Mouse (Mus musculus): ENCODE measurements around the gene Rgs19. TPM values are rescaled to one million over a fixed set of nuclear protein-coding genes. Genes with fewer than 3 reads are reported as not detected.

The Rgs19 gene
- polyA plus RNA-seq, 1 experiment from 2014 or later: 57.7 TPM

DNA sequence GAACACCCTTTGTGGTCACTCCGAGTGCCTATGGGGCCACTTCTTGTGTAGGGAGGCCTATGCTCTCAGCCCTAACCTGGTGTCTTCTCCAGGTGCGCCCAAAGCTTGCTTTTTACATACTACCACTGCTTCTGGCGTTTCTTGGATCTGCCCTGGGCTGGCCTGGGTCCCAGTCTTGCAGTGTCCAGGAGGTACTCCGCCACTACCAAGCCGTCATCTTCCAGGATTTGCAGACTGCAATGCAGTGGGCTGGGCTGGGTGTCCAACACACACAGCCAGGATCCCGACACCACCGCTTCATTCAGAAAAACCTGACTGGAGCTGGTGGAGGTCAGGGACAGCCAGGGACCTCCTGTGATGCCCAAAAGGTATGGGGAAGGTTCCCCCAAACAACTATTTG is 35.2 kb downstream of the Rgs19 start:
- WGBS (ENCODE audit: insufficient replicate concordance): 81% methylated on average over 7 of the region's 7 CpGs
- peaks cover 23% of the 10 kb centered on the region for H3K36me3 ChIP-seq (ENCODE audit: control insufficient read depth, insufficient read depth, low read length)
- H3K9me3 ChIP-seq (replicated peaks; ENCODE audit: control insufficient read depth, low read length): no peaks in the 10 kb centered on the region
- ATAC-seq (replicated peaks; ENCODE audit: insufficient number of reproducible peaks, low FRiP score, low TSS enrichment): no peak
- no peak overlapping the region for H3K9ac ChIP-seq (ENCODE audit: low read depth, low read length)
- H3K4me3 ChIP-seq (ENCODE audit: low read depth, low read length): no peak overlapping the region
- no peak overlapping the region for H3K27ac ChIP-seq (ENCODE audit: low read depth, low read length)
- peaks cover 11% of the 10 kb centered on the region; the same call in 1 of the 2 replicates for H3K4me1 ChIP-seq (ENCODE audit: control insufficient read depth, insufficient read depth, low read length)
- no peak overlapping the region for H3K4me2 ChIP-seq
- H3K27me3 ChIP-seq (ENCODE audit: control insufficient read depth, insufficient read depth, low read length): no peaks in the 10 kb centered on the region

DNA sequence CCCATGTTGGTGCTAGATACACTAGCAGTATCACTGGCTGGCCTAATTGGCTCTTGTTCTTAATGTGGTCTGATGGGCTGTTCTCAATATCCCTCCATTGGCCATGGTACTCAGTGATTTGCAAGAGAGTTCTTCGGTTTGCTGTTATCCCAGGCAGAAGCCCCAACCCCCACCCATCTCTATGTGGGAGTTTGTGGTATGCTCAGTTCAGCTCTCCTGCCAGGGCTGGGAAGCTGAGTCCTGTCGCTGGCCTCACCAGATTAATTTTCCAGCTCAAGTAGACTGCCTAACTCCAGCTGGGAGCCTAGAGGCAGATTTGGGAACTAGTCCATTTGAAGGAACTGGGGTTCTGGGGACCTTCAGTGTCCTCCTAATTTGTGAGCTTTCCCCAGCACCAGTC is 36.3 kb downstream of the Rgs19 start:
- no peaks in the 10 kb centered on the region for H3K27me3 ChIP-seq (ENCODE audit: control insufficient read depth, insufficient read depth, low read length)
- no peak overlapping the region for H3K4me3 ChIP-seq (ENCODE audit: low read depth, low read length)
- no peak overlapping the region for H3K9ac ChIP-seq (ENCODE audit: low read depth, low read length)
- no peaks in the 10 kb centered on the region for H3K9me3 ChIP-seq (replicated peaks; ENCODE audit: control insufficient read depth, low read length)
- no peak overlapping the region for H3K27ac ChIP-seq (ENCODE audit: low read depth, low read length)
- no peak overlapping the region for H3K4me2 ChIP-seq
- 75% methylated on average over 2 of the region's 2 CpGs for WGBS (ENCODE audit: insufficient replicate concordance)
- no peak for ATAC-seq (replicated peaks; ENCODE audit: insufficient number of reproducible peaks, low FRiP score, low TSS enrichment)
- peaks cover 11% of the 10 kb centered on the region; the same call in 1 of the 2 replicates for H3K4me1 ChIP-seq (ENCODE audit: control insufficient read depth, insufficient read depth, low read length)
- H3K36me3 ChIP-seq (ENCODE audit: control insufficient read depth, insufficient read depth, low read length): peaks cover 29% of the 10 kb centered on the region

DNA sequence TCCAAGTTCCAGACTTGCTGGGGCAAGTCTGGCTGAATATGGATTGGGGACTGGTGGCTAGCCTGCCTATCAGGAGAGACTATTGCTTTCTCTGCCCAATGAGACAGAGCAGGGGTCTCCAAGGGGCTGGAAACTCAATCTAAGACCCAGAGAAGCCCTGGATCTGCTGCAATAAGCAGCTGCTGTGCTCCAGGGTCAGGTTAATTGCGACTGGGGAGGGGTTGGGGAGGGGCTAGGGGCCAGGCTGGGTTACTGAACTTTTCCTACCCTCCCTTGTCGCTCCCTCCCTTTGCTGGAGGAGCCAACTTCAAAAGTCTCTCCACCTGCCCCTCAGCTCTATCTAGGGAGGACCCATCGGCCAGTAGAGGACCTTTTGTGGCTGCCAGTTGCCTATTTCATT is 37.0 kb downstream of the Rgs19 start, which contains the start of gene Gm29797:
Gene Gm29797 (plus strand): TSS at position 301 of the 400 bp plus-strand sequence.
- WGBS (ENCODE audit: insufficient replicate concordance): 67% methylated on average over 3 of the region's 3 CpGs
- no peaks in the 10 kb centered on the region for H3K9me3 ChIP-seq (replicated peaks; ENCODE audit: control insufficient read depth, low read length)
- H3K27me3 ChIP-seq (ENCODE audit: control insufficient read depth, insufficient read depth, low read length): no peaks in the 10 kb centered on the region
- no peak within 1 kb of the TSS for H3K4me3 ChIP-seq (ENCODE audit: low read depth, low read length)
- H3K4me1 ChIP-seq (ENCODE audit: control insufficient read depth, insufficient read depth, low read length): peaks cover 11% of the 10 kb centered on the region; the same call in 1 of the 2 replicates
- H3K27ac ChIP-seq (ENCODE audit: low read depth, low read length): no peak within 1 kb of the TSS
- H3K4me2 ChIP-seq: no peak within 1 kb of the TSS
- H3K9ac ChIP-seq (ENCODE audit: low read depth, low read length): no peak within 1 kb of the TSS
- ATAC-seq (replicated peaks; ENCODE audit: insufficient number of reproducible peaks, low FRiP score, low TSS enrichment): no peak
- peaks cover 31% of the 10 kb centered on the region for H3K36me3 ChIP-seq (ENCODE audit: control insufficient read depth, insufficient read depth, low read length)

DNA sequence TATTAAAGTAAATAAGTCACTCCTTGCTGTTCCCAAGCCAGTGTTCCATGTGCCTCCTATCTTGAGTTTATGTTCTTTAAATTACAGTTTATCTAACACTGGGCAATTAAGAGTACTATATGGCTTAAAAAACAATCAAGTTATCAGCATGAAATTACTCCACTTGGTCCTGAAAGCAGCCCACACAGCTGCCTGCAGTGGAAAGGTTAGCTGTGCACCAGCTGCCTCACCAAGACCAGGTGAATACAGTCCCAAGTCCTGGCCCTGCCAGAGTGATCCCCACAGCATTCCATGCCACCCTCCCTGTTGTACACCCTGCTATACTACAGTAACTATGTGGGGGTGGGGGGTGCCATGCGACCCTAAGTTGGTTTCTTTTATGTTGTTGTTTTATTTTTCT is 40.3 kb downstream of the Rgs19 start:
- Histone ChIP-seq H3K4me3 (ENCODE audit: low read depth, low read length) (no peak overlapping the region), H3K36me3 (ENCODE audit: control insufficient read depth, insufficient read depth, low read length) (peaks cover 52% of the 10 kb centered on the region)
- no peak for ATAC-seq (replicated peaks; ENCODE audit: insufficient number of reproducible peaks, low FRiP score, low TSS enrichment)

DNA sequence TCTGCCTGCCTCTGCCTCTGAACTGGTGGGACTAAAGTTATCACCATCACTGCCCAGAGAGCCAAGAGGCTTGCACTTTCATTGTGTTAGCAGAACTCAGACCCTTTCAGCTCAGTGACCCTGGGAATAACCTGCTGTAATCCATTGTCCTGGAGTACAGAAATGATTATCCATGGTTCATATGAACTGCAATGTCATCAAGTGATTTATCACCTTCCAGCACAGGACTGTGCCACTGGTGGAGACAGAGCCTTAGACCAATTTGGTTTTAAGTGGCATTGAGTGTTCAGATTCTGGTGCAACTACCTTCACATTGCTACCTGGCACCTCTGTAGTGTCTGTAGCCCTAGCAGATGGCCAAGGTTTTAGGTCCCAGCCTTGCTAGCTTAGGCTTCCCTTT is 40.7 kb downstream of the Rgs19 start:
- H3K4me2 ChIP-seq: no peak overlapping the region

More for the DNA sequence above, 40.3 kb downstream of the Rgs19 start:
- Histone ChIP-seq H3K4me1 (ENCODE audit: control insufficient read depth, insufficient read depth, low read length) (peaks cover 2% of the 10 kb centered on the region; the same call in 1 of the 2 replicates), H3K4me2 (no peak overlapping the region), H3K27me3 (ENCODE audit: control insufficient read depth, insufficient read depth, low read length) (no peaks in the 10 kb centered on the region), H3K9me3 (replicated peaks; ENCODE audit: control insufficient read depth, low read length) (no peaks in the 10 kb centered on the region), H3K27ac (ENCODE audit: low read depth, low read length) (no peak overlapping the region), H3K9ac (ENCODE audit: low read depth, low read length) (no peak overlapping the region)
- WGBS (ENCODE audit: insufficient replicate concordance): 88% methylated on average over 1 of the region's 1 CpGs

DNA sequence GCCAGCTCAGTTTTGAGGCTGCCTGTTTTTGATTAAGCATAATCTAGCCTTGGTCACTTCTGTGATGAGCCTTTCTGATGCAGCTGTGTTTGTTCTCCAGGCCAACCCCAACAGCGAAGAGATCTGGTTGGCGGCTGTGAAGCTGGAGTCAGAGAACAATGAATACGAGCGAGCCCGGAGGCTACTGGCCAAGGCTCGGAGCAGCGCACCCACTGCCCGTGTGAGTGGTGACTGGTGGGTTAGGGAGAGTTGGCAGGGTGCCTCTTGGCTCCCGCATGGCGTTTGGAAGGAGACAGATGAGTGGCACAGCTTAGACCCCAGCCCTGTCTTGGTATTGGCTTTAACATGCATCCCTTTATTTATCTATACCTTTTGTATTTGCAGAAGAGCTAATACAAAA is 44.9 kb downstream of the Rgs19 start:
- H3K9ac ChIP-seq (ENCODE audit: low read depth, low read length): no peak overlapping the region
- H3K27me3 ChIP-seq (ENCODE audit: control insufficient read depth, insufficient read depth, low read length): no peaks in the 10 kb centered on the region
- WGBS (ENCODE audit: insufficient replicate concordance): 93% methylated on average over 10 of the region's 10 CpGs
- H3K9me3 ChIP-seq (replicated peaks; ENCODE audit: control insufficient read depth, low read length): no peaks in the 10 kb centered on the region
- H3K4me3 ChIP-seq (ENCODE audit: low read depth, low read length): no peak overlapping the region
- no peak overlapping the region for H3K27ac ChIP-seq (ENCODE audit: low read depth, low read length)
- H3K4me1 ChIP-seq (ENCODE audit: control insufficient read depth, insufficient read depth, low read length): peaks cover 2% of the 10 kb centered on the region; the same call in 1 of the 2 replicates
- no peak overlapping the region for H3K4me2 ChIP-seq
- no peak for ATAC-seq (replicated peaks; ENCODE audit: insufficient number of reproducible peaks, low FRiP score, low TSS enrichment)
- H3K36me3 ChIP-seq (ENCODE audit: control insufficient read depth, insufficient read depth, low read length): peaks cover 43% of the 10 kb centered on the region

More for the DNA sequence above, 40.7 kb downstream of the Rgs19 start:
- no peak for ATAC-seq (replicated peaks; ENCODE audit: insufficient number of reproducible peaks, low FRiP score, low TSS enrichment)
- H3K27ac ChIP-seq (ENCODE audit: low read depth, low read length): no peak overlapping the region
- peaks cover 2% of the 10 kb centered on the region; the same call in 1 of the 2 replicates for H3K4me1 ChIP-seq (ENCODE audit: control insufficient read depth, insufficient read depth, low read length)
- no peak overlapping the region for H3K4me3 ChIP-seq (ENCODE audit: low read depth, low read length)
- peaks cover 55% of the 10 kb centered on the region for H3K36me3 ChIP-seq (ENCODE audit: control insufficient read depth, insufficient read depth, low read length)
- H3K9ac ChIP-seq (ENCODE audit: low read depth, low read length): no peak overlapping the region
- no peaks in the 10 kb centered on the region for H3K9me3 ChIP-seq (replicated peaks; ENCODE audit: control insufficient read depth, low read length)
- H3K27me3 ChIP-seq (ENCODE audit: control insufficient read depth, insufficient read depth, low read length): no peaks in the 10 kb centered on the region

DNA sequence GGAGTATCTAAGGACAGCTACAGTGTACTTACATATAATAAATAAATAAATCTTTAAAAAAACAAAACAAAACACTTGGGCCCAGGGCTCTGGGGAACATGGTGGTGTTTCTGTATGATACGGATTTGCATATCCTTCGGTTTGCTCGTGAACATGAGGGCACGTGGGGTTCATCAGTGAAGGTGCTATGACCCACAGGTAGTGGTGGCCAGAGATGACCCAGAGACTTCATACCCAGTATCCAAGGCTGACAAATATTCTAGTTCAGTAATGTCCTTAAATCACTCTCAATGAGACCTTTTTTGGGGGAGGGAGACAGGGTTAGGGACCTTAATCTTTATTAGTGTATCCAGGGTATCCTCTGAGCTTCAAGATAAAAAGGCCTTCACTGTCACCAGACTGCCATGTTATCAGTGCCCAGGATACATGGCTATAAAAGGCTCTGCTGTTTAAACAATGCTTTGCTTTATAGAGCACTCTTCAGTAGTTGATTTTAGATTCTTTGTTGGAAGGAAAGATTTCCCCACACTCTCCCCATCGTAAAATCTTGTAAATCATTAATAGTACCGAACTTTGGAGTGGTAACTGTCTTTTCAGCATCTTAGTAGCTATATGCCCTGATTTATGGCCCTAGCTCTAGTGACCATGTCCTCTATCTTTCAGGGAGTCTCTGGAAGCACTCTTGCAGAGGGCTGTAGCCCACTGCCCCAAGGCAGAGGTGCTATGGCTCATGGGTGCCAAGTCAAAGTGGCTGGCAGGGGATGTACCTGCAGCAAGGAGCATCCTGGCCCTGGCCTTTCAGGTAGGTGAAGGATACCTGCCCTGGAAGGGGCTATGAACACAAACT is 46.9 kb downstream of the Rgs19 start:
- peaks cover 35% of the 10 kb centered on the region for H3K36me3 ChIP-seq (ENCODE audit: control insufficient read depth, insufficient read depth, low read length)
- H3K27me3 ChIP-seq (ENCODE audit: control insufficient read depth, insufficient read depth, low read length): no peaks in the 10 kb centered on the region
- no peaks in the 10 kb centered on the region for H3K4me1 ChIP-seq (ENCODE audit: control insufficient read depth, insufficient read depth, low read length)
- H3K4me3 ChIP-seq (ENCODE audit: low read depth, low read length): no peak overlapping the region
- H3K9ac ChIP-seq (ENCODE audit: low read depth, low read length): no peak overlapping the region
- no peak overlapping the region for H3K4me2 ChIP-seq
- no peak overlapping the region for H3K27ac ChIP-seq (ENCODE audit: low read depth, low read length)
- no peaks in the 10 kb centered on the region for H3K9me3 ChIP-seq (replicated peaks; ENCODE audit: control insufficient read depth, low read length)
- no peak for ATAC-seq (replicated peaks; ENCODE audit: insufficient number of reproducible peaks, low FRiP score, low TSS enrichment)
- WGBS (ENCODE audit: insufficient replicate concordance): 86% methylated on average over 6 of the region's 6 CpGs

DNA sequence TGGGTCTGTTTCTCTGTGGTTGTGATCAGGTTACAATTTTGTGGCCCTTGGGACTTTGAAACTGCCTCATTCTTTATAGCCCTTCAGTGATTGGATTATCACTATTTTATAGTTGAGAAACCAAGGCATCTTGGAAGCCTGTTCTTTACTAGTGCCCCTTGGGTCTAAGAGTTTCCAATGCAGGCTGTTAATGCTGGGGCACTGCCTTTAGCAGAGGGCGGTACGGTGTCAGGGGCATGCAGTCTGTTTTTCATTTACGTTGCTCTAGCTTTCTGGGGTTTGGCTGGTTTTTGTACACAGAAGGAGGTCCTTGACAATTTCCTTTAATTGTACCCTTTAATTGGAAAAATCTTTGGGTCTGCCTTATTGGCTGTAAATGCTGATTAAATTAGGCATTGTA is 48.1 kb downstream of the Rgs19 start:
- no peak overlapping the region for H3K9ac ChIP-seq (ENCODE audit: low read depth, low read length)
- H3K27me3 ChIP-seq (ENCODE audit: control insufficient read depth, insufficient read depth, low read length): no peaks in the 10 kb centered on the region
- H3K4me1 ChIP-seq (ENCODE audit: control insufficient read depth, insufficient read depth, low read length): no peaks in the 10 kb centered on the region
- no peak overlapping the region for H3K4me2 ChIP-seq
- WGBS (ENCODE audit: insufficient replicate concordance): 95% methylated on average over 3 of the region's 3 CpGs
- H3K36me3 ChIP-seq (ENCODE audit: control insufficient read depth, insufficient read depth, low read length): peaks cover 32% of the 10 kb centered on the region
- no peak overlapping the region for H3K4me3 ChIP-seq (ENCODE audit: low read depth, low read length)
- H3K27ac ChIP-seq (ENCODE audit: low read depth, low read length): no peak overlapping the region
- H3K9me3 ChIP-seq (replicated peaks; ENCODE audit: control insufficient read depth, low read length): no peaks in the 10 kb centered on the region
- no peak for ATAC-seq (replicated peaks; ENCODE audit: insufficient number of reproducible peaks, low FRiP score, low TSS enrichment)

DNA sequence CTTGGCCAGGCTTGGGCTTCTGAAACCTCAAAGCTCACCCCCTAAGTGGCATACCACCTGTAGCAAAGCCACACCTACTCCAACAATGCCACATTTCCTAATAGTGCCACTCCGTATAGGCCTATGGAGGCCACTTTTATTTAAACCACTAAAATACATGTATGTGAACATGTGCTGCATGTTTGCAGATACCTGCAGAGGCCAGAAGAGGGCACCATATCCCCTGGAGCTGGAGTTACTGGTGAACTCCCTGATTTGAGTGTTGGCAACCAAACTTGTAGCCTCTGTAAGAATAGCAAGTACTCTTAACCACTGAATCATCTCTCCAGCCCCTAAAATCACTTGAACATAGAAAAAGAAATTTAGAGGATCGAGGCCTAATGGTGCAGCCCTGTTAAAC is 49.4 kb downstream of the Rgs19 start:
- Histone ChIP-seq H3K9ac (ENCODE audit: low read depth, low read length) (no peak overlapping the region), H3K27ac (ENCODE audit: low read depth, low read length) (no peak overlapping the region), H3K4me2 (no peak overlapping the region), H3K4me3 (ENCODE audit: low read depth, low read length) (no peak overlapping the region), H3K27me3 (ENCODE audit: control insufficient read depth, insufficient read depth, low read length) (no peaks in the 10 kb centered on the region), H3K36me3 (ENCODE audit: control insufficient read depth, insufficient read depth, low read length) (peaks cover 19% of the 10 kb centered on the region), H3K4me1 (ENCODE audit: control insufficient read depth, insufficient read depth, low read length) (no peaks in the 10 kb centered on the region), H3K9me3 (replicated peaks; ENCODE audit: control insufficient read depth, low read length) (no peaks in the 10 kb centered on the region)
- no peak for ATAC-seq (replicated peaks; ENCODE audit: insufficient number of reproducible peaks, low FRiP score, low TSS enrichment)
- 93% methylated on average over 2 of the region's 2 CpGs for WGBS (ENCODE audit: insufficient replicate concordance)
